Mouse (Mus musculus): ENCODE results near the gene Ppif. TPM values are rescaled to one million over a fixed set of nuclear protein-coding genes. Genes with fewer than 3 reads are reported as not detected.

Gene Ppif
- total and polyA plus RNA-seq, 3 experiments = 244 to 487 (median 288) TPM

DNA sequence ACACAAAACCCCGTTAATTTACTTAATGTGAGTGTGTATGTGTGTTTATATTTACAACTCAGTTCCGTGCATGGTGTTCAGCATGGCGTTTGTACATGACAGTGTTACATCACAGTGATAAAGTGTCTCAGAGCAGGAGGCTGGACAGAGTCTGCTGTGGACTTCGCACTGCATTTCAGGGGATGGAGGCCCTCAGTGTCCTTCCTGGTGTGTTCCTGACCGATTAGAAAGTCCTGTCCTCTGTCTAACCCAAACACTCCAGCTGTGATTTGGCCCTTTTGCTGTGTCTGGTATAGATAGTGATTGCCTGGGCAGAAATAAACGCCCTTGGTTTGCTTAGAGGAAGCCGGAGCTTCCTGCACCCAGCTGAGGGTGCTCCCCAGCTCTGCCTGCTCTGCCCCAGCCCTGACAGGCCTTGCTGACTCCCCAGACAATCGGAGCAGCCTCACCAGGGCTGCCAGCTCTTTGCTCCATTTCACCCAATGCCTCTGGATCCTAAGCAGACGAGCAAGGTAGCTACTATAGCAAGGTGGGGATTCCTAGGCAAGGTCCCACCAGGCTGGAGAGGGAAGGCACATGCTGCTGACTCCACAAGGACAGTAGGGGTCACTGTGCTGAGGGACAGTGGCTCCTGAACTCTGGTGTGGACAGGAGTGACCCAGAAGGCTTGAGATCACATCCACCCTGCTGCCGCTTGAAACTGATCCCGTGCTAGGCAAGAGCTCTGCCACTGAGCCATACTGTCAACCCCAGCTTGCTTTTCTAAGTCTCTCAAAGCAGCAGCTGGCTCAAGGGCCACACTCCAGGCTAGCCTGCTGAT is 51.6 kb downstream of the Ppif start:
- Histone ChIP-seq H3K4me3 (no peak overlapping the region), H3K36me3 (ENCODE audit: control insufficient read depth, insufficient read depth, low read length) (no peaks in the 10 kb centered on the region), H3K4me1 (ENCODE audit: control insufficient read depth, insufficient read depth, low read length) (peaks cover 36% of the 10 kb centered on the region), H3K27me3 (ENCODE audit: control insufficient read depth, insufficient read depth, low read length) (no peaks in the 10 kb centered on the region), H3K27ac (peak overlapping the region; percentile 49), H3K9ac (ENCODE audit: low read depth, low read length) (peak overlapping the region; percentile 0; the same call in 1 of the 2 replicates), H3K79me2 (replicated peaks; ENCODE audit: control insufficient read depth, insufficient read depth, low read length) (no peaks in the 10 kb centered on the region)
- intact Hi-C loops (cut with DNase I) = loop anchor here (2.0 kb wide), 1 partner anchor 27 kb away; no protein-coding TSS in a partner anchor
- TF ChIP-seq POLR2A (IDR thresholded peaks at IDR 0.05; ENCODE audit: insufficient read depth, low read depth, low read length) (no peak), EP300 (IDR thresholded peaks at IDR 0.05; ENCODE audit: insufficient read depth, low read depth, low read length) (0 out of 2 replicates have a peak, but pooled peaks have one; percentile 24), CTCF (IDR thresholded peaks at IDR 0.05) (peak; percentile 49)
- no peak for DNase-seq
- 46% methylated on average over 11 of the region's 11 CpGs for WGBS

DNA sequence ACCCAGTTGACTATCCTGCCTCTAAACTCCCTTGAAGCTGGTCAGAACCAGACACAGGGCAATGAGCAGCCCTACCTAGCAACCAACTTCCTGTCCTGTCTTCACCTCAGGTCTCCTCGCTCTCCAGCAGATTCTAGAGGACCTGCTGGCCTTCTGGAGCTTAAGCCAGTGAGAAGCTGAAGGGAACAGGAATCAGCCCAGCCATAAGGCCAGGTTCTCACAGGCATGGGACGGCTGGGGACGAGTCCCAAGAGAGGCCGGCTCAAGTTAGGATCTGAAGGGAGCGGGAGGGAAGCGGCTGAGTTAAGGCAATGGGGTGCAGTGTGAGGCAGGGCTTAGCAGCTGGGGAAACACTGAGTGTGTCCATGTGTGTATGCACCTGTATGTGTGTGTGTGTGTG is 52.4 kb downstream of the Ppif start:
- Histone ChIP-seq H3K4me1 (ENCODE audit: control insufficient read depth, insufficient read depth, low read length) (peaks cover 39% of the 10 kb centered on the region), H3K9ac (ENCODE audit: low read depth, low read length) (no peak overlapping the region), H3K79me2 (replicated peaks; ENCODE audit: control insufficient read depth, insufficient read depth, low read length) (no peaks in the 10 kb centered on the region), H3K36me3 (ENCODE audit: control insufficient read depth, insufficient read depth, low read length) (peaks cover 4% of the 10 kb centered on the region; the same call in 1 of the 2 replicates), H3K27me3 (ENCODE audit: control insufficient read depth, insufficient read depth, low read length) (no peaks in the 10 kb centered on the region), H3K4me3 (no peak overlapping the region), H3K27ac (peak overlapping the region; percentile 49)
- intact Hi-C loops (cut with DNase I) = no loop called here
- TF ChIP-seq POLR2A (IDR thresholded peaks at IDR 0.05; ENCODE audit: insufficient read depth, low read depth, low read length) (no peak), EP300 (IDR thresholded peaks at IDR 0.05; ENCODE audit: insufficient read depth, low read depth, low read length) (no peak), CTCF (IDR thresholded peaks at IDR 0.05) (no peak)
- 82% methylated on average over 6 of the region's 6 CpGs for WGBS
- DNase-seq = no peak

DNA sequence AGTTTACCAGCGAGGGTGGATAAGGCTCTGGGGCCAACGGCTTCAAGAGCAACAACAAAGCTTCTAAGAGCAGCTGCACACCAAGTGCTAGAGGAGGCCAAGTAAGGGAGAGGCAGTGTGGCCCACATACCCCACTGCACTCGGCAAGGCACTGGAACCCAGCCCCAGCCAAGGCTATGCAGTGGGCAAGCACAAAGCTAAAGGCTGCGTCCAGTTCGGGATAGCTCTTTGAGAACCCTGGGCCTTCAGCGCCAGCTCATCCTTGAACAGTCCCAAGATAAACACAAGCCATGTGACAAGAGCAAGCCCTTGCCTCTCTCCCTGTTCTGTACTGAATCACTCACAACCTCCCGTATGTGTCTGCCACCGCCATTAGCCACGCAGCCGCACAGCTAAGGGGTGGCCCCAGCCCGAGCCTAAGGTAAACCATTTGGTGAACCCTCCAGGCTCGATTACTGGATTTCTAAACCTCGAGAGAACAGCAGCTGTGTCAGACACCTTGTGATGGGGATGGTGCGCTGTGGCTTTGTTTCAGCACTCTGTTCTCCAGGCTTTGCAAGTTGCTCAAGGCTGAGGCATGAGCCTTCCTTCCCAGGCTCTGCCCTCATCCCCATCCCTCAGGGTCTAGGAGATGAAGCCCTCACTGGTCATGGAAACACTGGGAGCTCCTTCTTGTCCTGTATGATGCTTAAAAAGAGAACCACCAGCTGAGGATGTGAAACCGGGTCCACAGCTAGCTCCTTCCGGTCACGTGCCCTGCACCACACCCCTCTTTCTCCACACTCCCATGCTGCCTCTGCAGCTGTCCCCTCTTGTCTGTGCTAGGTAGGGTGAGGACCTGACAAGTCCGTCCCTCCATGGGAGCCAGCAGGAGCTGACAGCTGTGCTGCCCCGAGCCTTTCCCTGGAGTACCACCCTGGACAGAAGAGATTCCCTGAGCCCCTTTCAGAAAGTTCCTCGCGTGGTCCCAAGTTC is 53.3 kb downstream of the Ppif start:
- intact Hi-C loops (cut with DNase I) = no loop called here
- TF ChIP-seq EP300 (IDR thresholded peaks at IDR 0.05; ENCODE audit: insufficient read depth, low read depth, low read length) = no peak
- no peak for TF ChIP-seq POLR2A (IDR thresholded peaks at IDR 0.05; ENCODE audit: insufficient read depth, low read depth, low read length)
- no peak for TF ChIP-seq CTCF (IDR thresholded peaks at IDR 0.05)
- Histone ChIP-seq H3K27me3 (ENCODE audit: control insufficient read depth, insufficient read depth, low read length) (no peaks in the 10 kb centered on the region), H3K27ac (peak overlapping the region; percentile 40; the same call in 1 of the 2 replicates), H3K9ac (ENCODE audit: low read depth, low read length) (no peak overlapping the region), H3K36me3 (ENCODE audit: control insufficient read depth, insufficient read depth, low read length) (peaks cover 4% of the 10 kb centered on the region; the same call in 1 of the 2 replicates), H3K4me3 (no peak overlapping the region), H3K79me2 (replicated peaks; ENCODE audit: control insufficient read depth, insufficient read depth, low read length) (no peaks in the 10 kb centered on the region), H3K4me1 (ENCODE audit: control insufficient read depth, insufficient read depth, low read length) (peaks cover 39% of the 10 kb centered on the region)
- 68% methylated on average over 21 of the region's 21 CpGs for WGBS
- DNase-seq = peak in 1 of 2 experiments; percentile 77

DNA sequence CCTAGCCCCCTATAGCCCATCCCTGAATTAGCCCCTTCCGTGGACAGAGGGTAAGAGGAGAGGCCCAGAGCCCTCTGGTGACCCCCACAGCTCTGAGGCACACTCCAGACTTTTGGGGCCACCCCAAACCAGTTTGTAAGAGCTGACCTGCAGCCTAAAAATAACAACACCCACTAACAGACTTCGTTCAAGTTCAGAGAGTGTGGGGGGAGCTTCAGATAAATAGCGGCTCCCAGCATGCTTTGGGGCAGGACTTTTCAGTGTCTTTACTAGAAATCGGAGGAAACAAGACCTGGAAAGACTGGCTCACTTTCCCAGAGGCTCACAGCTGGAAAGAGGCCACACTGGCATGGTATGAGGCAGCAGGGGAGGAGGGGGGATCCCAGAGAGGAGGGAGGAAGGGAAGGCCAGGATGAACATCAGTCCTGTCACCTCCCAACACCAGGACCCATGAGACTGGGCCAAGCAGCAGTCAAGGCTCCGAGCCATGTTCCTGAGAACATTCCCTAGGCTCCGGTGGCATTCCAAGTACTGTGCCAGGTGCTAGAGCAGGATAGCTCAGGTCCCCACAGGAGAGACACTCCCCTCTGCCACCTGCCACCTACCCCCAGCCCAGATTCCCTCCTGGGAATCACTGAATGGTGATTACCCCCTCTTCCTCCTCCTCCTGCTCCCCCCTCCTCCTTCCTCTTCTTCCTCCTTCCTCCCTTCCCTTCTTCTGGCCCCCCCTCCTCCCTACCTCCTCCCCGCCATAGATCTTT is 54.2 kb downstream of the Ppif start:
- WGBS = 41% methylated on average over 7 of the region's 7 CpGs
- H3K36me3 ChIP-seq (ENCODE audit: control insufficient read depth, insufficient read depth, low read length) = peaks cover 4% of the 10 kb centered on the region

DNA sequence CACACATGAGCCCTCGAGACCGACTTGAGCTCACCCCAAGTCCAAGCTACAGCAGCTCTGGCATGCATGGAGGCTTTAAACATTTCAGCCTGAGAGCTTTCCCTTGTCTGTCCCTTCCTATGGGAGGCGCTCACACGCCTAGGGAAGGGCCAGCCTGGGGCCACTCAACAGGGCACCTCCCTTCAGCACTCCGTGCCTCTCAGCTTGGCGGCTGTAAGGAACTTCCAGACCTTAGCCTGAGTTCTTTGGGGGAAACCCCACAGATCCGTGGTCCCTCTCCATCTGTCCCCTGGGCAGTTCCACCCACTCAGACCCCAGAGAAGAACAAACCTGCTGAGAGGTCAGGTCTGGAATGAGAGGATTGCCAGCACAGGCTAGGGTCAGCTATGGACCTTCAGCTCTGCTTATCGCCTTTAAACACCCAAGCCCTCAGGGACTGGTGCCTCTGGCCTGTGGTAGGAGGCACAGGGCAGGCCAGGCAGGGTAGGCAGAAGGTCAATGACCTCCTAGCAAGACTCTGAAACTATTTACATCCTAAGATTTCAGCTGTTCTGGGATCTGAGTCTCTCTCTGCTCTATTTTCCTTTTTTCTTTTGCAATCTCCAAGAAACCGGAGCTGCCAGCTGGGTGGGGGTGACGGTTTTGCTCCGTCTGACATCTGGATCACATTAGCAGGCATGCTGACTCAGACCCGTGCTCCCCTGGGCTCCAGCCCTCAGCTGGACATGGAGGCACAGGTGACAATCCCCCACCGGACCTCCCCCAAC is 55.4 kb downstream of the Ppif start:
- DNase-seq = peak; percentile 73 to 79
- no peaks in the 10 kb centered on the region for H3K27me3 ChIP-seq (ENCODE audit: control insufficient read depth, insufficient read depth, low read length)
- H3K9ac ChIP-seq (ENCODE audit: low read depth, low read length) = no peak overlapping the region
- H3K4me3 ChIP-seq = no peak overlapping the region
- no peaks in the 10 kb centered on the region for H3K79me2 ChIP-seq (replicated peaks; ENCODE audit: control insufficient read depth, insufficient read depth, low read length)
- 65% methylated on average over 13 of the region's 13 CpGs for WGBS
- H3K4me1 ChIP-seq (ENCODE audit: control insufficient read depth, insufficient read depth, low read length) = peaks cover 39% of the 10 kb centered on the region
- TF ChIP-seq POLR2A (IDR thresholded peaks at IDR 0.05; ENCODE audit: insufficient read depth, low read depth, low read length) (no peak), CTCF (IDR thresholded peaks at IDR 0.05) (0 out of 2 replicates have a peak, but pooled peaks have one; percentile 16), EP300 (IDR thresholded peaks at IDR 0.05; ENCODE audit: insufficient read depth, low read depth, low read length) (peak; percentile 68; the same call in 1 of the 2 replicates)
- peak overlapping the region; percentile 68 for H3K27ac ChIP-seq
- intact Hi-C loops (cut with DNase I) = no loop called here
- H3K36me3 ChIP-seq (ENCODE audit: control insufficient read depth, insufficient read depth, low read length) = peaks cover 4% of the 10 kb centered on the region

More for the DNA sequence above, 54.2 kb downstream of the Ppif start:
- DNase-seq = peak in 1 of 2 experiments; percentile 31
- Histone ChIP-seq H3K27me3 (ENCODE audit: control insufficient read depth, insufficient read depth, low read length) (no peaks in the 10 kb centered on the region), H3K27ac (peak overlapping the region; percentile 11; the same call in 1 of the 2 replicates), H3K9ac (ENCODE audit: low read depth, low read length) (peak overlapping the region; percentile 17; the same call in 1 of the 2 replicates), H3K4me3 (no peak overlapping the region), H3K4me1 (ENCODE audit: control insufficient read depth, insufficient read depth, low read length) (peaks cover 39% of the 10 kb centered on the region), H3K79me2 (replicated peaks; ENCODE audit: control insufficient read depth, insufficient read depth, low read length) (no peaks in the 10 kb centered on the region)
- intact Hi-C loops (cut with DNase I) = no loop called here
- no peak for TF ChIP-seq POLR2A (IDR thresholded peaks at IDR 0.05; ENCODE audit: insufficient read depth, low read depth, low read length)

Other genes with a start within 250 kb of the Ppif start
- 10 to 100 TPM; 40.7 to 42.0 TPM for gene Zmiz1, start 235.0 kb upstream of the Ppif start, total RNA-seq (2021)
- 21.8 and 27.1 TPM in 2 replicates for gene Zmiz1, start 235.0 kb upstream of the Ppif start, polyA plus RNA-seq (2012; rRNA removed)
- 10 to 100 TPM; 33.5 TPM for gene Zcchc24, start 74.9 kb downstream of the Ppif start, total RNA-seq (2021)
- gene Zcchc24, start 74.9 kb downstream of the Ppif start, polyA plus RNA-seq (2012; rRNA removed) = 27.3 and 39.4 TPM in 2 replicates
- gene Anxa11, start 148.0 kb downstream of the Ppif start, total RNA-seq (2021) = 10 to 100 TPM; 77.9 to 82.4 TPM
- 74.0 and 90.3 TPM in 2 replicates for gene Anxa11, start 148.0 kb downstream of the Ppif start, polyA plus RNA-seq (2012; rRNA removed)
- 1 to 10 TPM; 1.6 to 3.4 TPM for gene Plac9a, start 208.9 kb downstream of the Ppif start, total RNA-seq (2021)
- 4.1 and 7.6 TPM in 2 replicates for gene Plac9a, start 208.9 kb downstream of the Ppif start, polyA plus RNA-seq (2012; rRNA removed)
- under 1 TPM; 0.23 to 0.73 TPM for gene Tmem254a, start 233.5 kb downstream of the Ppif start, total RNA-seq (2021)
- gene Tmem254a, start 233.5 kb downstream of the Ppif start, polyA plus RNA-seq (2012; rRNA removed) = 0.94 and 1.3 TPM in 2 replicates
- gene Cphx1, start 244.2 kb downstream of the Ppif start, total RNA-seq (2021) = not detected
- gene Cphx1, start 244.2 kb downstream of the Ppif start, polyA plus RNA-seq (2012; rRNA removed) = not detected in 2 replicates